Mouse (Mus musculus) 416B (cell line): Measurements from ENCODE around the gene Doxl2.

Experiments used
- DNase-seq: peaks from one replicate; pipeline ENCODE4 v3.0.0; 2011; ENCODE audit warnings: low read depth

The Doxl2 gene

GRCm38 (mm10) chr6:49009665-49010064 lies 34.9 kb downstream of the Doxl2 start:
- DNase-seq, result no peak

GRCm38 (mm10) chr6:49011191-49011590 lies 36.4 kb downstream of the Doxl2 start:
- DNase-seq, result no peak

DNA sequence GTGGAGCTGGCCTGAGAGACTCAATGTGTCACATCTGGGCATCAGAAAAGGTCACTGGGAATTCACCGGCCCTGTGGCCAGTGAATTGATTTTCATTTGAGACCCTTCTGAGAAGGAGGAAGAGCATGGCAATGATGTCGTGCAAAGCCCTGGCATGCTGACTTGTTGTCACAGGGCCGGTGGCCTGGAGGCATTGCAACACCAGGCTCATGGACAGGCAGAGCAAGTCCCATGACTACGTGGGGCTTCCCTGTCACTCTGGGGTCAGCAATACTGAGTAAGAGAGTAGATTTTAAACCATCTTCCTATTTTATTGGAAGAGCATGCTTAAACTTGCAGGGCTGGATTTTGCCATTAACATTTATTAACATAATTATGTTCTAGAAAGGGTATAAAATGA lies 38.3 kb downstream of the Doxl2 start:
- DNase-seq, result no peak

DNA sequence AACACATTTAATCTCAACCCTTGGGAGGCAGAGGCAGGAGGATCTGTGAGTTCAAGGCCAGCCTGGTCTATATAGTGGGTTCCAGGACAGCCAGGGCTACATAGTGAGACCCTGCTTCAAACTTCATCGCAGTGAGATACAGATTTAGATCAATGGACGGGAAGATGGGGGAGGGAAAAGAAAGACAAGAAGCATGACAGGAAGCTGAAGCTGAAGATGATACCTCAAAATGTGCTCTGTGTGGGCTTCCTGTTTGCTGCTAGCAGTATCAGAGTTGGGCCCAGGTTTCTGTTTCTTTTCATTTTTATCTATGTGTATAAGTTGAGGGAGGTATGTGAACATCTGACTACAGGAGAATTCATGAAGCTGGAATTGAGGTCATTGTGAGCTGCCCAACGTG lies 38.7 kb downstream of the Doxl2 start:
- no peak for DNase-seq

DNA sequence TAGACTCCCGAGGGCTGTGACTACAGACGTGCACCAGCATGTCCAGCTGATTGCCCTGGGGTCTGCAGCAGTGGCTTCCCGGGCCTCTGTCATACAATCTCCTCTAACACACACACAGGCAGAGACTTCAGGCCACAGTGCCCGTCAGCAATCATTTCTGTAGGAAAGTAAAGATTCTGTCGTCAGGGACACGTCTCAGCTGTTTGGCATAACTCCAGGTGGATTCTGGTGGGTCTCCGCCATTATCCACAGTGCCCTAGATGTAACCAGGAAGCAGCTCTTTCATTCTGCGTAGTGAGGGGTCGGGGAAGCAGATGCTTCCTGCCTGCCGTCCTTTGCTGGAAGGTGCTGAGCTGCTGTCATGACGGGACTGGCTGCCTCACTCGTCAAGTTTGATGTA lies 42.4 kb downstream of the Doxl2 start:
- peak; percentile 30 for DNase-seq

DNA sequence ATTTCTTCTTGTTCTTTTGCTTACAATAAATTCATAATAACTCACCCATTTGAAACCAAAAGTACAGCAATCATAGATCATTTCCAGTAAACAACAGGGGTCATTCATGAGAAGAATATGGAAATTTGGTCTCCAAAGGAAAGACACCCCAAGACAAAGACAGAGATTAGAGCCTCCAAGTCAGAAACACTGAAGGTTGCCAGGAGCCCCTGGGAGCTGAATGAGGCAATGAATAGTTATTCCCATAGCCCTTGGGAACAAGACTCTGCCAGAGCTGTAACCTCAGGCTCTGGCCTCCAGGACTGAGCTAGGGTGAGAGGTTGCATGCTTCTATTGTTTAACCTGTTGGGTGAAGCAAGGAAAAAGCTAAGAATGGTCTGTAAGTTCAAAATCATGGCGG lies 44.6 kb downstream of the Doxl2 start:
- no peak for DNase-seq

DNA sequence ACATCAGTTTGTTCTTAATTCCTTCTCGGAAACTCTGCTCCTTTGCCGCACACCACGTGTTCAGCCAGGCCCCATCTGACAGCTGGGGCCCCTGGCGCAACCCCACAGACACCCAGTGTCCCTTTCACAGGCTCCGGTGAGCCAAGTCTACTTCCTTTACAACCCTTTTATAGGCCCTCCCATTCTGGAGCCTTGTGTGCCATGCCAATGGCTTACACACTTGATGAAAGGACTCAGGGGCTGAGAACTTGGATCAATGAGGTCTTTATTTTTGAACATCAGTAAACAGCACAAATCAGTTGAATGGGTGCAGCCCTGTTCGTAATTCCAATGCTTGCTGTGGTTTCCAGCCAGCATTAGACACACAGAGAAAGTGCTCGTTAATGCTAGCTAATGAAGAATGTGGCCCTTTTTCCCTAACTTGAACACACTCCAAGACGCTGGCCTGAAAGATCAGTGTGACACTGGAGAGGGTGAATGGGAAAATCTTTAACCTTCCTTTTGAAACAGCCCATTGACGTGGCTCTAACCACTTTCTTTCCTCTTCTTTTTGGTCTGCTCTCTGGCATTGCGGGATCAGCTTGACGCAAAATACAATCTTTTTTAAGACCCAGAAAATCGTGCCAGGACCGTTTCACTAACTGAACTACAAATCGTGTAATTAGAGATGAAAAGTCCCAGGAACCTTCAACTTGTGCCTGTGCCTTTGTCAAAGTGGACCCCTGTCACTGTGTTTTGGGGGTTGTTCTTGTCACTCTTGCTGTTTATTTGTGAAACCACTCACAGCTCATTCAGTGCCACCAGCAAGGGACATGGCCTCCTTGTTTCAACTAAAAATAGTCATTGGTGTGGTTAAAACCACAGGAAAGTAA lies 46.6 kb downstream of the Doxl2 start:
- DNase-seq, result no peak

DNA sequence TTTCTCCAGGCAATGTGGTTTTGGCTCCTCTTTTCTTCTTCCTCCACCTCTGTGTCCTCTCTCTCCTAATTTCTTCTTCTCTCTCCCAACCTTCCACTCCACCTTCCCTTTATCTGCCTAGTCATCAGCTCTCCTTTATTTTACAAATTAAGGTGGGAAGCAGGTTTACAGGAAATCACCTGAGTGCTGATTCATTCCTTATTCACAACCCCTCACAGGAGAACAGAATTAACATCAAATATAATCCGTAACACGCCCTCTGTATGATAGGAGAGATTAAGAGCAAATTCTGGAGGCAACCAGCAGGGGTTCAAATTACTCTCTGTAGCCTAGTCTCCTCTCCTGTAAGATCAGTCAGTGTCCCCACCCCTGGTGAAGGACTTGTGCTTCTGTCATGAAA lies 47.6 kb downstream of the Doxl2 start:
- no peak for DNase-seq

DNA sequence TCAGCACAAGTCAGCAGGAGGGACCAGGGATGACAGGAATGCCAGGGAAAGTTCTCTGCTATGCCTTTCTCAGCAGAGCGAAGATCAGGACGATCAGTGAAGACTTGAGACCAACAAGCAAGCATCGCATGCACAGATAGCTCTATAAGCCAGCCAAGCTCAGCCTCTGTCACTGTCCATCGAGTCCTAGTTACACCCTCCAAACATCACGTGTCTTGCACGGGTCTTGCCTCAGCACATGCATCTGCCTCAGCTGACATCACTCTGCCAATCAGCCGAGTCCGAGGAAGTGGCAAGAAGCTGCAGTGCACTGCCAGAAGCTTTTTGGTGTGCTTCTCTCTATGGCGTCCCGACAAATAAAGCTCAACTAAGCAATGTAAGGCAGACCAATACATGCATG lies 48.6 kb downstream of the Doxl2 start:
- no peak for DNase-seq

GRCm38 (mm10) chr6:49025290-49025689 lies 50.5 kb downstream of the Doxl2 start:
- no peak for DNase-seq

- peak; percentile 34 for DNase-seq
Measured at GRCm38 (mm10) chr6:49026496-49026895, 51.7 kb downstream of the Doxl2 start.

DNA sequence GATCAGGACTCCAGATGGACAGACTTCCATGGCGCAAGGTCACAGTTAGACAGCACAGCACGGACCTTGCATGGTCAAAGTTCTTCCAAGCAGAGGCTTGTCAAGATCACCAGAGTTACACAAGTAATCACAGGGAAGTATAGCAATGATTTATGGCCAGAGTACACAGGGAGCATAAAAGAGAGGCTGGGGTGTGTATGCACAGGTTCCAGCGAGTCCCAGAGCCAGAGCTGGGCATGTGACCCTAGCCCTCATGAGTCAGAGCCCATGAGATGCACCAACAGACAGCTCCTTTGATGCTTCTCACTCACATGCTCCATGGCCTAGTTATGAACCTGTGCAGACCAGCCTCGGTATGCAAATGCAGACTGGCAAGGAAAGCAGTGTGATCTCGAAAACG lies 53.3 kb downstream of the Doxl2 start:
- DNase-seq, result no peak
